Mouse (Mus musculus) lung, adult 2 months (tissue): ENCODE measurements around the gene Gm39566.

ENCODE experiments used
- CTCF ChIP-seq: fragments of 200-500 bp; IDR thresholded peaks from 2 replicates; pipeline ENCODE4 v1.5.1; 2011; ENCODE audit warnings: mild to moderate bottlenecking, low read length, control low read depth; ENCODE audit not compliant: insufficient read depth
- POLR2A ChIP-seq: fragments of 200-500 bp; IDR thresholded peaks from 2 replicates; pipeline ENCODE4 v1.6.1; 2011; ENCODE audit warnings: low read depth, mild to moderate bottlenecking, control low read depth, low read length, borderline replicate concordance; ENCODE audit errors: extremely low read depth

DNA sequence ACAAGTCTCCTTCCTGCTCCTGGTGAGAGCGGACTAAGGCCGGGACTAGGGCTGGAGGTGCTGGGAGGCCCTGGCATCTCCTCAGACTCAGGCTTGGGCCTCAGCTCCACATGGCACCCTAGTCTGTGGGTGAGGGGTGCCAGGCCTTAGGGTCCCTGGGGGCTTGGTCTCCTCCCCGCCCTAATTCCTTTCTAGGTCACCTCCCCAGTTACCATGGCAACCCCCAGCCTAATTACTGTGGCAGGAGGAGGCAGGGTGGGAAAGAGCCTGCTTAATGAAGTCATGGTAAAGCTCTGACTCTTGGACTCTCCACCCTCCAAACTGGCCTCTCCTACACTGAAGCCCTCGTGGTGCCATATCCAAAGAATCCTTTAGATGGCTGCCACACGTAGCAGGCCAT is 13.7 kb upstream of the Gm39566 start:
- TF ChIP-seq CTCF (no peak), POLR2A (no peak)
